Mouse (Mus musculus) liver, embryonic 11.5 days (tissue): ENCODE data around the gene Bcdin3d. TPM values are rescaled to one million over a fixed set of nuclear protein-coding genes. Genes with fewer than 3 reads are reported as not detected.

Experiments used
- ATAC-seq: fragments of 200-750 bp; cut with Nextera tagmentation; replicated peaks from 2 replicates; pipeline ENCODE4 v1.8.0; 2017; ENCODE audit warnings: moderate number of reproducible peaks, mild to moderate bottlenecking, moderate TSS enrichment, moderate library complexity; ENCODE audit not compliant: low FRiP score
- DNase-seq: peaks from one replicate; pipeline ENCODE4 v3.0.0-alpha.2; 2017; ENCODE audit warnings: low spot score
- H3K27ac ChIP-seq: fragments of 300-500 bp; sonication (generic); 2 replicates; pipeline ENCODE4 v1.5.1; 2014; ENCODE audit warnings: mild to moderate bottlenecking, low read depth, low read length, control low read depth
- H3K27me3 ChIP-seq: fragments of 300-500 bp; sonication (generic); replicated peaks from 2 replicates; pipeline ENCODE4 v1.6.1; 2014; ENCODE audit warnings: low read length, mixed read lengths; ENCODE audit not compliant: control insufficient read depth, insufficient read depth
- H3K36me3 ChIP-seq: fragments of 300-500 bp; sonication (generic); 2 replicates; pipeline ENCODE4 v1.6.1; 2014; ENCODE audit warnings: mild to moderate bottlenecking, low read length, moderate library complexity, mixed read lengths; ENCODE audit not compliant: control insufficient read depth, insufficient read depth
- H3K4me1 ChIP-seq: fragments of 300-500 bp; sonication (generic); replicated peaks from 2 replicates; pipeline ENCODE4 v1.6.1; 2014; ENCODE audit warnings: low read length, mixed read lengths; ENCODE audit not compliant: control insufficient read depth, insufficient read depth
- H3K4me2 ChIP-seq: fragments of 300-500 bp; sonication (generic); 2 replicates; pipeline ENCODE4 v1.6.1; 2014; ENCODE audit warnings: mild to moderate bottlenecking, control low read depth, moderate library complexity
- H3K4me3 ChIP-seq: fragments of 300-500 bp; sonication (generic); 2 replicates; pipeline ENCODE4 v1.5.1; 2014; ENCODE audit warnings: low read depth, low read length, control low read depth
- H3K9ac ChIP-seq: fragments of 300-500 bp; sonication (generic); 2 replicates; pipeline ENCODE4 v1.6.1; 2014; ENCODE audit warnings: low read depth, low read length, control low read depth
- H3K9me3 ChIP-seq: fragments of 300-500 bp; sonication (generic); 2 replicates; pipeline ENCODE4 v1.6.1; 2016; ENCODE audit warnings: low read length, inconsistent platforms, mixed read lengths; ENCODE audit not compliant: control insufficient read depth
- WGBS: fragments of 180-500 bp; shearing (Covaris S2); extraction: QIAGEN DNeasy Blood & Tissue Kit; methylation state at CpG from one replicate; pipeline ENCODE4 v1.1.7; 2014; 5-methylcytosine and 5-hydroxymethylcytosine counted together
- polyA plus RNA-seq: library from polyadenylated mRNA; unstranded; fragments of >200 nt; fragmentation: Nextera tagmentation; extraction: Ambion mirVana; gene quantifications from 2 replicates; pipeline ENCODE4 v1.2.1, GENCODE M21; 2014

The Bcdin3d gene
- polyA plus RNA-seq, 1 experiment from 2014 or later = 10.5 TPM

DNA sequence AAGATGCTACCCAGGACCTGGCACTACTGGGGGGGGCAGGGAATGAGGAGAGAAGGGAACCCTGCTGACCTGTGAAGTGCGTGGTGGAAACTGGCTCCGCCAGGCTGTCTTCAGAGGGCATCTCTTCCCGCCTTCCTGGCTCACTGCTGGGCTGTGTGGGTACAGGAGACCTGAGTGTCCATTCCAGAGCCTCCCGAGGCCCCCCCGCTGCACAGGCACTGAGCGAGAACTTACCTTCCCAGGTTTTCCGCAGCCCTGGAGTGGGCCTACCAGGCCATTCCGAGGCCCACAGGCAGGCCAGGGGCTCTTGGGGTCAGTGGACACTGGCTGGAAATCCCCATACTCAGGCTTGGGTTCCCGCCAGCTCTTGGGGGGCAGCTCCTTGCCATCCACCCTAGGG, 50.6 kb downstream of the Bcdin3d start:
- Histone ChIP-seq H3K9me3 (no peaks in the 10 kb centered on the region), H3K9ac (no peak overlapping the region), H3K27me3 (no peaks in the 10 kb centered on the region), H3K36me3 (peaks cover 17% of the 10 kb centered on the region), H3K27ac (no peak overlapping the region), H3K4me2 (no peak overlapping the region), H3K4me3 (no peak overlapping the region), H3K4me1 (peaks cover 17% of the 10 kb centered on the region)
- ATAC-seq (no peak), DNase-seq (no peak)
- 85% methylated on average over 9 of the region's 9 CpGs for WGBS

DNA sequence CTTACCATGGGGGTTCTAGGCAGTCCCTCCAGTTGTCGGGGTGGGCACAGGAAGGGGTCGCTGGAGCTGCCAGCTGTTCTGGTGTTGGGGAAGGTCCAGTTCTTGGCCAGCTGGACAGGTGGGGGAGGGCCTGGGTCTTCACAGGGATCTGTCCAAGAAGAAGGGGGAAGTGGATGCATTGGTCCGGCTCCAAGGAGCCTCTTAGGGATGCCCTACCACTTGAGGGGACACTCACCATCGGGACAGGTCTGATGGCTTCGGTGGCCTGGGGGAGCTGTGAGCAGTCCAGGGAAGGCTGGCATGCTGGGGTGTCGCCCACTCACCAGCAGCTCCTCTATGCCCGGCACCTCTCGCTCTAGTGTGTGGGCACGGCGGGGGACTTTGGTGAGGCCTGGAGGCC, 51.4 kb downstream of the Bcdin3d start:
- no peak overlapping the region for H3K27ac ChIP-seq
- peaks cover 17% of the 10 kb centered on the region for H3K36me3 ChIP-seq
- ATAC-seq (no peak), DNase-seq (no peak)
- H3K27me3 ChIP-seq = no peaks in the 10 kb centered on the region
- peaks cover 15% of the 10 kb centered on the region for H3K4me1 ChIP-seq
- no peak overlapping the region for H3K4me3 ChIP-seq
- no peaks in the 10 kb centered on the region for H3K9me3 ChIP-seq
- H3K4me2 ChIP-seq = no peak overlapping the region
- no peak overlapping the region for H3K9ac ChIP-seq
- 86% methylated on average over 10 of the region's 10 CpGs for WGBS

- H3K27me3 ChIP-seq = no peaks in the 10 kb centered on the region
- peaks cover 12% of the 10 kb centered on the region for H3K36me3 ChIP-seq
- DNase-seq (no peak), ATAC-seq (no peak)
- H3K4me3 ChIP-seq = no peak overlapping the region
- H3K9ac ChIP-seq = no peak overlapping the region
- H3K4me2 ChIP-seq = no peak overlapping the region
- 89% methylated on average over 23 of the region's 23 CpGs for WGBS
- H3K9me3 ChIP-seq = no peaks in the 10 kb centered on the region
- H3K4me1 ChIP-seq = peaks cover 17% of the 10 kb centered on the region
- H3K27ac ChIP-seq = no peak overlapping the region
Observed at GRCm38 (mm10) chr15:99422551-99422950, 52.0 kb downstream of the Bcdin3d start.

GRCm38 (mm10) chr15:99421676-99422075, 52.9 kb downstream of the Bcdin3d start:
- Histone ChIP-seq H3K4me1 (peaks cover 17% of the 10 kb centered on the region), H3K27ac (0 out of 2 replicates have a peak overlapping the region, but pooled peaks have one; percentile 82), H3K9me3 (no peaks in the 10 kb centered on the region), H3K4me3 (no peak overlapping the region), H3K9ac (no peak overlapping the region), H3K36me3 (peaks cover 7% of the 10 kb centered on the region; the same call in 1 of the 2 replicates), H3K27me3 (no peaks in the 10 kb centered on the region), H3K4me2 (no peak overlapping the region)
- ATAC-seq (no peak), DNase-seq (no peak)
- WGBS = 80% methylated on average over 8 of the region's 8 CpGs

DNA sequence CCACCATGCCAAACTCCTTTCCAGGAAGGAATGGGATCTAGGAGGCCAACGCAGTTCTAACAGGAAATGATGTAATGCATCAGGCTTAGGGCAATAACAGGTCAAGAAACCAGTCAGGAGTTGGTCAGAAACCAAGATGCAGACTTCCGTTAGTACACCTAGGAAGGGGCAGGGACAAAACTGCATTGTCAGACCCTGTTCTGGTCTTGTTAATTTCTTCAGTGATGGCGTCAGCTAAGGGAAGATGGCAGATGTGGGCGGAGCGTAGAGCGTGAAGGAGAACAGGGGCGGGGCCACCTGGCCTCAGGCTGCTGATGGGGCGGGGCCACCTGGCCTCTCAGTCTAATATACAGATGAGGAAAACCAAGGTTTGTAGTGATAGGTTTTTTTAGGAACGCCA, 53.4 kb downstream of the Bcdin3d start:
- H3K9ac ChIP-seq = 0 out of 2 replicates have a peak overlapping the region, but pooled peaks have one; percentile 30
- ATAC-seq (peak; percentile 38; the same call in 1 of the 2 replicates), DNase-seq (no peak)
- peak overlapping the region; percentile 50 for H3K4me2 ChIP-seq
- H3K36me3 ChIP-seq = peaks cover 5% of the 10 kb centered on the region; the same call in 1 of the 2 replicates
- no peak overlapping the region; the same call in 1 of the 2 replicates for H3K4me3 ChIP-seq
- peak overlapping the region; percentile 82; the same call in 1 of the 2 replicates for H3K27ac ChIP-seq
- no peaks in the 10 kb centered on the region for H3K27me3 ChIP-seq
- H3K9me3 ChIP-seq = no peaks in the 10 kb centered on the region
- WGBS = 52% methylated on average over 9 of the region's 9 CpGs
- H3K4me1 ChIP-seq = peaks cover 20% of the 10 kb centered on the region

DNA sequence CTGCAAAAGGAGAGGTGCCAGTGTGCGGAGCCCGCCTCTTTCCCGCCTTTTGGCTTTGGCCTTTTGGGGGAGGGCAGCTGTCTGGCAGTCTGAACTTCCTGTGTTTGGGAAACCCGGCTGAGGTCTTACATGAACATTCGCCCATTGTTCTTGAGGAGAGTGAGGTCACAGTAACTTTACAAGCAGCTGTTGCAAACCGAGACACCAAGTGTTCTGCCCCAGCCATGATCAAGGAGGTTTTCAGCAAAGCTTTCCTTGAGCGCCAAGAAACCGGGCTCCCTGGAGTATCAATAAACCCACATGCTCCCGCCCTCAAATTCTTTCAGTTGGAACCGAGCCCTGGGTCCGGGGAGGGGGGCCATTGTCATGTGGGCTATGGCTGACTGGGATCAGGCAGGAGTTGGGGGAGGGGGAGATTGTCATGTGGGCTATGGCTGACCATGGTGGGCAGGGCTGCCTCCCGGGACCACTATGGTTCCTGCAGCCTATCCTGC, 54.0 kb downstream of the Bcdin3d start:
- H3K4me2 ChIP-seq = peak overlapping the region; percentile 50
- peaks cover 22% of the 10 kb centered on the region for H3K4me1 ChIP-seq
- 18% methylated on average over 12 of the region's 12 CpGs for WGBS
- no peaks in the 10 kb centered on the region for H3K9me3 ChIP-seq
- H3K27me3 ChIP-seq = no peaks in the 10 kb centered on the region
- H3K36me3 ChIP-seq = peaks cover 3% of the 10 kb centered on the region; the same call in 1 of the 2 replicates
- H3K4me3 ChIP-seq = peak overlapping the region; percentile 10; the same call in 1 of the 2 replicates
- peak; percentile 60 for DNase-seq
- H3K27ac ChIP-seq = peak overlapping the region; percentile 82
- 0 out of 2 replicates have a peak overlapping the region, but pooled peaks have one; percentile 30 for H3K9ac ChIP-seq
- ATAC-seq = no peak; the same call in 1 of the 2 replicates

DNA sequence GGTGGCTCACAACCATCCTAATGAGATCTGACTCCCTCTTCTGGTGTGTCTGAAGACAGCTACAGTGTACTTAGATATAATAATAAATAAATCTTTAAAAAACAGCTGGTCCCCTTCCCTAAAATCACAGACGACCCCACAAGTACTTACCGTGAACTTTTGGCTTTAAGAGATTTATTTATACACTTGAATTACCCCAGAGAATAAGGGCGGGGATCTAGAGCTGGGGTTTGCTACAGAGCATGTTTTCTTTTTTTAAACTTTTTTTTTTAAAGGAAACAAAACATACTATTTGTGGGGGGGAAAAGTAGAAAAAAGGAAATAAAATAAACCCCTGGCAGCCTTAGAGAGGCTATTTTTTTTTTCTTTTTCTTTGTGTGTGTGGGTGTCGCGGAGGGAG, 54.4 kb downstream of the Bcdin3d start:
- Histone ChIP-seq H3K9ac (no peak overlapping the region), H3K36me3 (peaks cover 3% of the 10 kb centered on the region; the same call in 1 of the 2 replicates), H3K4me3 (no peak overlapping the region), H3K9me3 (no peaks in the 10 kb centered on the region), H3K4me1 (peaks cover 22% of the 10 kb centered on the region), H3K4me2 (peak overlapping the region; percentile 50), H3K27ac (peak overlapping the region; percentile 82), H3K27me3 (no peaks in the 10 kb centered on the region)
- ATAC-seq (no peak), DNase-seq (no peak)
- WGBS = 37% methylated on average over 5 of the region's 5 CpGs
